Mouse (Mus musculus) spleen, adult 2 months (tissue): Measurements from ENCODE around the gene Lce3c.

Experiments used
- CTCF ChIP-seq: fragments of 200-500 bp; IDR thresholded peaks from 2 replicates; pipeline ENCODE4 v1.5.1; 2011; ENCODE audit warnings: mild to moderate bottlenecking, inconsistent platforms; ENCODE audit not compliant: insufficient read depth, insufficient read length, insufficient replicate concordance; ENCODE audit errors: extremely low read depth
- POLR2A ChIP-seq: fragments of 200-500 bp; IDR thresholded peaks from 2 replicates; pipeline ENCODE4 v1.6.1; 2011; ENCODE audit warnings: low read depth, low read length, inconsistent platforms

DNA sequence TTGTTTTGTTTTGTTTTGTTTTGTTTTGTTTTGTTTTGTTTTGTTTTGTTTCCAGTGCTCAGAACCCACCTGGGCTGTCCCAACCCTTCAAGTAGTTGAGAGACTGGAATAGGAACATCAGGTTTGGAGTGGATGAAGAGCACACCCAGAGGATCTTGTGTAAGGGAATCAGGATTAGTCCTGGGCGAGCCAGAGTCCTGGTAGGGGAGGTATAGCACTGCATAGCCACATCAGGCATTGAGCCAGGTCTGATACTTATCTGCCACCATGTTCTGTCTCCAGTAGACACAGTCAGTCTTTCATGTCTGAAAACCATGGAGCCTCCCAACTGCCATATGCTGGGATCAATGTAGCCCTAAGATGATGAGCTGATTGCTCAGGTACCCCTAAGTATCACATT is 49.8 kb upstream of the Lce3c start:
- TF ChIP-seq CTCF = no peak
- no peak for TF ChIP-seq POLR2A
